Mouse (Mus musculus) myocyte (in vitro differentiated cells): Measurements from ENCODE around the gene Syt7.

Experiments
- MYOG ChIP-seq, 3 experiments: IDR thresholded peaks; one replicate each; pipeline ENCODE4 v1.6.1; 2011; ENCODE audit warnings: control low read depth in 2 of 3, low read depth in 2 of 3, mild to moderate bottlenecking in 2 of 3; ENCODE audit not compliant: insufficient read length in 2 of 3, control insufficient read depth in 1 of 3, insufficient read depth in 1 of 3
- POLR2A ChIP-seq: IDR thresholded peaks from one replicate; pipeline ENCODE4 v1.6.1; 2011; ENCODE audit warnings: low read depth, mild to moderate bottlenecking, control low read depth, moderate library complexity; ENCODE audit not compliant: insufficient read length

GRCm38 (mm10) chr19:10482703-10483102, 93.8 kb downstream of the Syt7 start, which contains the start of gene Ppp1r32:
- TF ChIP-seq POLR2A (no peak), MYOG (IDR thresholded peaks at IDR 0.05; ENCODE audit: control insufficient read depth in 1 of 3, insufficient read depth in 1 of 3, insufficient read length in 2 of 3, low read depth in 2 of 3) (no peak)
